Mouse (Mus musculus): Measurements from ENCODE around the gene Dph5.

- TF ChIP-seq POLR2A (IDR thresholded peaks at IDR 0.05; ENCODE audit: borderline replicate concordance, control insufficient read depth, low read depth, low read length) (no peak), CTCF (IDR thresholded peaks at IDR 0.05; ENCODE audit: control insufficient read depth, insufficient read depth, low read length) (no peak)
Measured at GRCm38 (mm10) chr3:115957223-115957622, 69.6 kb downstream of the Dph5 start.
